Mouse (Mus musculus) splenic B cell, adult 2 months (primary cell): ENCODE data around the gene Ap1m1.

ENCODE experiments used
- DNase-seq: peaks from one replicate; pipeline ENCODE4 v3.0.0-alpha.2; 2011; ENCODE audit warnings: low read depth, low spot score
- H3K27me3 ChIP-seq: 2 replicates; pipeline ENCODE4 v1.6.1; 2012; ENCODE audit warnings: mild to moderate bottlenecking, low read length, moderate library complexity, mixed read lengths; ENCODE audit not compliant: control insufficient read depth, poor library complexity, insufficient read depth, severe bottlenecking
- H3K36me3 ChIP-seq: 2 replicates; pipeline ENCODE4 v1.6.1; 2012; ENCODE audit warnings: mild to moderate bottlenecking, low read length, moderate library complexity, mixed read lengths; ENCODE audit not compliant: control insufficient read depth, poor library complexity, insufficient read depth, severe bottlenecking

Gene Ap1m1

DNA sequence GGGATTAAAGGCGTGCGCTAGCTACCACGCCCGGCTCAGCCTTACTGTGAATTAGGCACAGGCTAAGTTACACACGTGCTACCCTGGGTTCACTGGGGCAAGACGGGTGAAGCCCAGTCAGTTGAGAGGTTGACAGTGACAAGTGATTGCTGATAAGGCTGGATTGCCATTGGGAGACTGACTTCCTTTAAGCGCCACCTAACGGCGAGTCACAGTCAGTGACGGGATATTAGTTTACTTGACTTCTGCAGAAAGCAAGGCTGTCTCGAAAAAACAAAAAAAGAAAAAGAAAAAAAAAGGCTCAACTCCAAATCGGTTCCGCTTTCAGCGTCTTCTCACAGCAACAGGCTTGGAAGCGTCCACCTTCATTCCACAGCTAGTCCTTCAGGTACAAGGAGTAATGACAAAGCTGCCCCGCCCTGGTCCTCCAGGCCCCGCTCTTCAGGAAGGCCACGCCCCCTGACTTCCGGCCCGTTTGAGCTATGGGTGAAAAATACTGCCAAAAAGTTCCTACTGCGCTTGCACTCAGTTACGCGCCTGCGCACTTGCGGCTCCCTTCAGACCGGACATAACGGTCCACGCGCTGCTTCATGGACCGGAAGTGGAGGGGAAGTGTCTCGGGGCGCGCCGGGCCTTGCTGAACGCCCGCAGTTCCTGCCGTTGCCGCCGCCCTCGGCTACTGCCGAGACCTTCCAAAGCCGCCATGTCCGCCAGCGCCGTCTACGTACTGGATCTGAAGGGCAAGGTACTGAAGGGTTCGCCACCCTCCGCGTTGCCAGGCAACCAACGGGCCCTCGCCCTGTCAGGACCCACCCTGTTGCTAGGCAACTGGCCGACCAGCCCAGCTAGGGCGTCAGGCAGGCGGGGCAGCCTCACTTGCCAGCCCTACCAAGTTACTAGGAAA, at the start of gene Ap1m1:
TSS of gene Ap1m1 (plus strand) at position 520 of the 904 bp plus-strand sequence.
- no peaks in the 10 kb centered on the region for H3K27me3 ChIP-seq
- DNase-seq = peak; percentile 99
- peaks cover 2% of the 10 kb centered on the region; the same call in 1 of the 2 replicates for H3K36me3 ChIP-seq

DNA sequence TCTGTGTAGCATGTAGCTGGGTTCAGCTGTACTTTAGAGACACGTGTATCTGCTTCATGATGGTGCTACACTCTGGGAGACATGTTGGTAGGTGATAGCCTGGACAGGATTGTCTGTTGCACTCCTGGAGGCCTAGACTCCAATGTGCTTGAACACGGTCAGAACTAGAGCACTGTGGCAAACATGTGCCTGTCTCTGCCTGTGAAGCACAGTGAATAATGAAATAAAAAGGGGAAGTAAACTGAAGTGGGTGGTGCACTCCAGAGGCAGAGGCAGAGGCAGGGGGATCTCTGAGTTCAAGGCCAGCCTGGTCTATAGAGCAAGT, 49.6 kb upstream of the Ap1m1 start:
- no peaks in the 10 kb centered on the region for H3K27me3 ChIP-seq
- peak; percentile 68 for DNase-seq
- peaks cover 9% of the 10 kb centered on the region for H3K36me3 ChIP-seq

DNA sequence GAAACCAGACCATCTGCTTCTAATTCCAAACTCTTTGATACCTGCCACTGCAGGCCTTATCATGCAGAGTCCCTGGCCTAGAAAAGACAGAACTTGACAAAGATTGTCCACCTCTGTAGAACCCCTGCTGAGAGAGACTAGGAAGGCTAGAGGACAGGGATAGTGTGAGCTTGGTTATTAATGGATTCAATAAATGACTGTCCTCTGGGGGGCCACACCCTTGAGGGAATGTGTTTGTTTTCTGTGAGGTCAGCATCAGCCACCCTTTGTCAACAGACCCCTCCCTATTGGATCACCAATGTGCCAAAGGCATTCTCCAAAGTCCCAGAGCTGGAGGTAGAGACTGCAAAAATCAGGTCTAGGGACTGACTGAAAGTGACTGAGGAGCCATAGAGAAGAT, 47.8 kb upstream of the Ap1m1 start:
- Histone ChIP-seq H3K36me3 (peaks cover 18% of the 10 kb centered on the region), H3K27me3 (no peaks in the 10 kb centered on the region)
- no peak for DNase-seq

DNA sequence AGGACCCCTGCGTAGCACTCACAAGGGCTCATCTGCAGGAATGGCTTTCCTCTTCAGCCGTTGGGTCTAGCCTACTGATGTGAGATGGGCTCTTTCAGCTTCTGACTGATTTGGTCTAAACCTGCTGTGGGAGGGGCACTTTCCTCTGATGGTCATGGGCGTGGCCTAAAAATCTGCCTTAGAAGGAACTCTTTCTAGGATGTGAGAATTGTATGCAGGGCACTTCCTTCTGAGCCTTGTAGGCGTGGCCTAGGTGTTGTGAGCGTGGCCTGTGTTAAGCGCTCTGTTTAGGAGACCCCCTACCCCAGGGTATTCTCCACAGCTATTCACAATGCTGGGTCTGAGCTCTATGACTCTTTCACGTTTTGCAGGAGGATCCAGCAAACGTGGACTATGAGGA, 41.8 kb upstream of the Ap1m1 start:
- peaks cover 48% of the 10 kb centered on the region for H3K36me3 ChIP-seq
- no peaks in the 10 kb centered on the region for H3K27me3 ChIP-seq
- no peak for DNase-seq

DNA sequence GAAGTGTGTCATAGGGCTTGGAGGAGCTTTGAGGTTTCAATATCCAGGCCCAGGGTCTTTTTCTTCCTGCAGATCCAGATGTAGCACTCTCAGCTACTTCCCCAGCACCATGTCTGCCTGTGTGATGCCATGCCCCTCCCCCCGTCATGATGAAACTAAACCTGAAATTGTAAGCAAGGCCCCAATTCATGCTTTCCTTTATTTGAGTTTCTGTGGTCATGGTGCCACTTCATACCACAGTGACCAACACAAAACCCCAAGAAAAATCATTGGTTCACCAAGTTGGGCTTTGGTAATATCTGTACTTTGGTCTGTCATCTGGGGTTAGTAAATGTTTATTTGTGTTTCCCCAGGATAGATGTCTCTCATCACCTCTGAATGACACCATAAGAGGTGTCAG, 31.2 kb upstream of the Ap1m1 start:
- no peak for DNase-seq
- no peaks in the 10 kb centered on the region for H3K27me3 ChIP-seq
- no peaks in the 10 kb centered on the region for H3K36me3 ChIP-seq

DNA sequence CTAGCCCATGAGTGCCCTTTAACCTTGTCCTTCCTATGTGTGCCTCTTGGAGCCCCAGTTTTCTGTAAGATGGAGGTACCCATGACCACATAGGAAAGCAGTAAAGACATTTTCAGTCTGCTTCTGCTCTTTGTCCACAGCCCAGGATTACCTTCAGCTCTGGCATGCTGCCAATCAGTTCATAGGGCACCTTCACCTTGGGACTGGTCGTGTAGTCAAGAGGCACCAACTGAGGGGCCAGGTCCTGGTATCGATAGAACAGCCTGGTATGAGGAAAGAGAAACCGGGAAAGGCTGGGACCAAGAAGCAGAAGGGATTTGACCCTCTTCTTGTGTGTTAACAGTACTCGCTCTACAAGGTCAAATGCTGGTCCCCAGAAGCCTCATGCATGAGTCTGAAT, 29.6 kb upstream of the Ap1m1 start:
- DNase-seq = no peak
- no peaks in the 10 kb centered on the region for H3K36me3 ChIP-seq
- H3K27me3 ChIP-seq = no peaks in the 10 kb centered on the region

DNA sequence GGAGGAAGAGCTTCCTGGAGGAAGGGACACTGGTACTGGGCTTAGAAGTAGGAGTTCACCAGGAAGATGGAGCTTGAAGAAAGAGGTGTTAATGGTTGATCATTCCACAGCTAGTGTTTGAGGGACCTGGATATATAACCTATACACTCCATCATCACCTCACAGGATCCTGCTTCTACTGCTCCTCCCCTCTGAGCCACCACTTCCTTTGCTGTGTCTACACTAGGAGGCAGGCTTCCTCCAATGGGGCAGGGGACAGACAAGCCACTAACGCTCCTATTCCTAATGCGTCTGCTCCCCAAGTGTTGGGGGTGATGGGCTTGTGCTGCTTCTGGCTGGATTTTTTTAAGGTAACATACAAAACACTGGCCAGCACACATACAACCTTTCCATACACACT, 29.1 kb upstream of the Ap1m1 start:
- no peaks in the 10 kb centered on the region for H3K27me3 ChIP-seq
- DNase-seq = no peak
- H3K36me3 ChIP-seq = no peaks in the 10 kb centered on the region

DNA sequence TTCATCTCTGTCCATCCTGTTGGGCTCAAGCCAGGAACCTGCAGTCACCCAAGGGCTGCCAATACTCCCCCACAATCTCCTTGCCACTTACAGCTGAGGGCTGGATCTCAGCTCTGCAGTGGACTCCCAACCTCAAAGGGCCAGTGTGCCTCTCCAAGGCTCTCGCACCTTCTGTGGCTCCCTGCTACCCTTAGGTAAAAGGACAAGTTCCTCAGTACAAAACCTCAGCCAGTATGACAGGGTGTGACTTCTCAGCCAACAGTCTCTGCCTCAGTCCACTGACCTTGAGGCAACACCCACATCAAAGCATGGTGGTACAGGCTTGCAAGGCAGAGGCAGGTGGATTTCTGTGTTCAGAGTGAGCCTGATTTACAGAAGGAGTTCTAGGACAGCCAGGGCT, 28.0 kb upstream of the Ap1m1 start:
- DNase-seq = peak; percentile 38
- H3K27me3 ChIP-seq = no peaks in the 10 kb centered on the region
- no peaks in the 10 kb centered on the region for H3K36me3 ChIP-seq

DNA sequence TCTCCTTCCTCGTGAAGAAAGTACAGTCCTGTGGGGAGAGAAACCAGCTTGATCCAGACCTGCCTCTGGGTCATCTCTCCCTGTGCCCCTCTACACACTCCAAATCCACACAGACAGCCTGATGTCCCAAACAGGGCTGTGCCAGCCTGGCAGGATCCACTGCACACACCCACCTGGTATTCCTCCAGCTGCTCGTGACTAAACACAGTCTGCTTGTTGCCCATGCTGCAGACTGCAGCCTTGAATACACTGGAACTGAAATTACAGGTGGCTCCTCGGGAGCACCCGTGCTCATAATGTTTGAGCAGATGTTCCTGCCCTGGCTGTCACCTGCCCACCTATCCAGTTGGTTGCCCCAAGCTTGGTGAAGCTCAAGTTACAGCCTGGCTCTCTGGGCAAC, 27.1 kb upstream of the Ap1m1 start, which contains the start of gene Cib3:
TSS of gene Cib3 (minus strand) at position 87 of the 400 bp plus-strand sequence.
- DNase-seq = no peak
- no peaks in the 10 kb centered on the region for H3K27me3 ChIP-seq
- H3K36me3 ChIP-seq = no peaks in the 10 kb centered on the region

DNA sequence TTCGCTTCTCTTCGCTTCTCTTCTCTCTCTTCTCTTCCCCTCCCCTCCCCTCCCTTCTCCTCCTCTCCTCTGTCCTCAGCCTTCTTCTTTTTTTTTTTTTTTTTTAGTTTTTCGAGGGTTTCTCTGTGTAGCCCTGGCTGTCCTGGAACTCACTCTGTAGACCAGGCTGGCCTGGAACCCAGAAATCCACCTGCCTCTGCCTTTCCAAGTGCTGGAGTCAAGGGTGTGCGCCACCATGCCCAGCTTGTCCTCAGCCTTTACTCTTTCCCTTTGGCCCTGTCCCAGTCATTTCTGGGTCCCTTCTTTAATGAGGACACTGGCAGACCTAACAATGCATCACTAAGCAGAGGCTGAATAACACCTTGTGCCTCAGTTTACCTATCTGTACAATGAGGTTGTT, 26.3 kb upstream of the Ap1m1 start, which contains the start of gene Gm11034:
TSS of gene Gm11034 (minus strand) at position 101 of the 400 bp plus-strand sequence.
- no peaks in the 10 kb centered on the region for H3K27me3 ChIP-seq
- H3K36me3 ChIP-seq = no peaks in the 10 kb centered on the region
- no peak for DNase-seq

DNA sequence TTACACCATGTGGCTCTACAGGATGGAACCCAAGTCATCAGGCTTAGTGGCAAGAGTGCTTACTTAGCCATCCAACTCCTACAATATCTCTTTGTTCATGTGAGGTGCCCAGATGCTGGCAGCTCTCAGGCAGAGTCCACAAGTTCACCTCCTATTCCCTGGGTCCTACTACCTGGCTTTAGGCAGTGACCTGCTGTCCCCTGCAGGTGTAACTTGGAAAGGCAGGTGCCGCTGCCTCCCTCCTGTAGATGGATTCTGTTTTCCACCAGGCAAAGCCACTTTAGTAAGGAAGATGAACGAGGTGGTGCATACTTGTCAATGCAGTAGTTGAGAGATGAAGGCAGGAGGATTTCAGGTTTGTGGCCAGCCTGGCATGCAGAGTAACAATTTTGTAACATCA, 24.8 kb upstream of the Ap1m1 start:
- no peaks in the 10 kb centered on the region for H3K36me3 ChIP-seq
- peak; percentile 71 for DNase-seq
- H3K27me3 ChIP-seq = no peaks in the 10 kb centered on the region

DNA sequence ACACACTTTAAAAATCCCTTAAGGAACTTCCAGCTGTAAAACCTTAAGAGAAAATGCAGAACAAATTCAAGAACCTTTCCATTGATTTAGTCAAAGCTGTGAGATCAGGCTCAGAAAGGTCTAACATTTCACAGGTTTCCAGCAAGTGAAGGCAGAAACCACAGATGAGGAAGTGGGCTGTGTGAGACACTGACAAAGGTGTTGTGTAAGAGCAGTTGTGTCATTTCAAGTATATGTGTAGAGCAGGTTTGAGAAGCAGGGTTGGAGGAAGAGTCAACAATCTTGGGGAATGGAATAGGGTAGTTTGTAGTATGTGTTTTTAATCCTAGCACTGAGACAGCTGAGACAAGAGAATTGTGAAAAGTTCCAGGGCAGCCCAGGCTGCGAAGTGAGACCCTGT, 23.9 kb upstream of the Ap1m1 start:
- H3K27me3 ChIP-seq = no peaks in the 10 kb centered on the region
- H3K36me3 ChIP-seq = no peaks in the 10 kb centered on the region
- DNase-seq = peak; percentile 73

DNA sequence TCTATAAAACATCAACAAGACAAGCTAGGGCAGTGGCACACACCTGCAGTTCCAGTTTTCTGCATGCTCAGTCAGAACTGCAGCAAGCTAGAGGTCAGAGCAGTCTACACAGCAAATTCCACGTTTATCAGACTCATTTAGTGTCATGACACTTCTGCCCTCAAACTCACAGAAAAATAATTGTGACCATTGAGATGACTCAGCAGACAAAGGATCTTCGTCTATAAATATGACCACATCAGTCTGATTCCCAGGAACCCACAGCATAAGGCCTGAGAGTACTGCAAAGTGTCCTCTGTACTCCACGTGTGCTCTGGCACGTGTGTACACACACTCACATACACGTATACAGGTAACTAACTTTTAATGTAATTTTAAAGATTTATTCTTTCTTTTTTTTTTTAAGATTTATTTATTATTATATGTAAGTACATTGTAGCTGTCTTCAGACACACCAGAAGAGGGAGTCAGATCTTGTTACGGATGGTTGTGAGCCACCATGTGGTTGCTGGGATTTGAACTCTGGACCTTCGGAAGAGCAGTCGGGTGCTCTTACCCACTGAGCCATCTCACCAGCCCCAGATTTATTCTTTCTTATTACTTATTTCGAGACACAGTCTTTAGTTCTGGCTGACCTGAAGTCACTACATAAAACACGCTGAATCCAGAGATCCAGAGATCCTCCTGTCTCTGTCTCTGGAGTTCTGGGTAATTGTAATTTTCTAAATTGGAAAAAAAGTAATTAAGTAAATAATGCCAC, 20.9 kb upstream of the Ap1m1 start:
- H3K27me3 ChIP-seq = no peaks in the 10 kb centered on the region
- no peak for DNase-seq
- H3K36me3 ChIP-seq = no peaks in the 10 kb centered on the region; the same call in 1 of the 2 replicates

DNA sequence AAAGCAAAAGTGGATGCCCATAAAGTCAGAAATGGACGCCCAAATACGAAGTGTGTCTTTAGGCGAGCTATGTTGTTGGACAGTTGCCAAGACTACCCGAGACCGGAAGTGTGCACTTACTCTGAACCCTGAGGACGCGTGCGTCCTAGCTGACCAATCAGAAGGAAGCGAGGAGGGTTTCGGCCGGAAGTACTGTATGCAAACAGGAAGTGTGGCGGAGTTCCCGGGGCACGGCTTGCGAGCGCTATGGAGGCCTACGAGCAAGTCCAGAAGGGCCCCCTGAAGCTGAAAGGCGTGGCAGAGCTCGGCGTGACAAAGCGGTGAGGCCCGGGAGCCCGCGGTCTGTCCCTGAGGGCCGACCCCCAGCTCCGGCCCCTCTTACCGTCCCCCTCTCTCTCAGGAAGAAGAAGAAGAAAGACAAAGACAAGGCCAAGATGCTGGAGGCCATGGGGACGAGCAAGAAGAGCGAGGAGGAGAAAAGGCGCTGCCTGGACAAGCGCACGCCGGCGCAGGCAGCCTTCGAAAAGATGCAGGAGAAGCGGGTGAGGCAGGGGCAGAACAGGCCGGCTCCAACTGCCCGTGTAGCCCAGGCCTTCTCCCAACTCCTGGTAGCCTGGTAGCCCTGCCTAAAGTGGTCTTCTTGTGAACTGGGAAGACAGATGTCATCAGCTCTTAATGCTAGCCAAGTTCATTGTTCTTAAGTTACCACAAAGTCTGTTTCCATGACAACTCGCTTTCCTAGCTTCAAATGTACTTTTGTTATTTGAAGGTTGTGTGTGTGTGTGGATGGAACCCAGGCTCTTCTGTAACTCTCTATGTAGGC, 20.1 kb upstream of the Ap1m1 start, which contains the start of gene Fam32a:
TSS of gene Fam32a (plus strand) at position 190 of the 823 bp plus-strand sequence.
- H3K36me3 ChIP-seq = no peaks in the 10 kb centered on the region; the same call in 1 of the 2 replicates
- H3K27me3 ChIP-seq = no peaks in the 10 kb centered on the region
- peak; percentile 99 for DNase-seq
